Mouse (Mus musculus): ENCODE results near the gene Pdilt. TPM values are rescaled to one million over a fixed set of nuclear protein-coding genes. Genes with fewer than 3 reads are reported as not detected.

Pdilt gene
- polyA plus RNA-seq, 1 experiment from 2014 or later = not detected

DNA sequence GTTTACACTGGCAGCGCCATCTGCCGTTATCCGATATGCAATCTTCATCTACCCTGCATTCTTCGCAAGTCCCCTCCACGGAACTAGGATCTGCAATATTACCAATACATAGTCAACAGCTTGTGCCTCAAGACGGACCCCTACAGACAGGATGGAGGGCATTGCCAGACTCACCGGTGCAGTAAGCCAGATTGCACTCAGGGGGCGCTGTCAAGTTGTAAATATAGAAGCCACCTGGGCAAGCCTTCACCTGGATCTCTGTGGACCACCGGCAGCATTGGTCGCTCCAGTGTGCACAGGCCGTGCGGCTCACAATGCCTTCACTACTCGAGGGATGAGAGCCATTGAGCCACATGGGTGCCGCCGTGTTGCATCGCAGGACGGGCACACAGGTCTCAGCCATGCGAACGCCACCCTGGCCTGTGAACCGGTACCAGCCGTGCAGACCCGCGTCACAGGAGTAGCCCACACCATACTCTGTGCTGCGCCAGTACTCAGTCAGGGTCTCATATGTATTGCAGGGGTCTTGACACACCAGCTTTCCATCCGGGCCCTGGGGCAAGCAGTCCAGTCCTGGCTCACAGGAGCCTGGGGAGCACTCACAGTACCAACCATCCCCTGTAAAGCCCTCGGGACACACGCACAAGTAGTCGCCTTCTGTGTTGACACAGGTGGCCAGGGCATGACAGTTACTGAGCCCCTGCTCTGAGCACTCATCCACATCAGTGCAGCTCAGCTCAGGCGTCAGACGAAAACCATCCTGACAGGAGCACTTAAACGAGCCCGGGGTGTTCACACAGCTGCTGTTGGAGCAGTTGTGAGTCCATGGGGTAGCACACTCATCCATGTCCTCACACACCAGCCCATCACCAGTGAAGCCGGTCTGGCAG lies 46.5 kb downstream of the Pdilt start:
- no peak overlapping the region for H3K9ac ChIP-seq (ENCODE audit: low read length)
- H3K4me2 ChIP-seq (ENCODE audit: low read depth, low read length) = no peak overlapping the region
- 0 out of 2 replicates have a peak, but pooled peaks have one; percentile 37 for ATAC-seq (ENCODE audit: insufficient read depth, low FRiP score)
- no peak overlapping the region for H3K27ac ChIP-seq (ENCODE audit: low read length)
- H3K4me3 ChIP-seq (replicated peaks; ENCODE audit: low read length) = no peak overlapping the region
- 71% methylated on average over 33 of the region's 33 CpGs for WGBS
- no peaks in the 10 kb centered on the region for H3K9me3 ChIP-seq (replicated peaks; ENCODE audit: control insufficient read depth, low read length)
- H3K4me1 ChIP-seq (ENCODE audit: control insufficient read depth, insufficient read depth, low read length) = no peaks in the 10 kb centered on the region
- no peaks in the 10 kb centered on the region for H3K27me3 ChIP-seq (ENCODE audit: control insufficient read depth, insufficient read depth, low read length)
- no peaks in the 10 kb centered on the region for H3K36me3 ChIP-seq (ENCODE audit: control insufficient read depth, insufficient read depth, low read length)

DNA sequence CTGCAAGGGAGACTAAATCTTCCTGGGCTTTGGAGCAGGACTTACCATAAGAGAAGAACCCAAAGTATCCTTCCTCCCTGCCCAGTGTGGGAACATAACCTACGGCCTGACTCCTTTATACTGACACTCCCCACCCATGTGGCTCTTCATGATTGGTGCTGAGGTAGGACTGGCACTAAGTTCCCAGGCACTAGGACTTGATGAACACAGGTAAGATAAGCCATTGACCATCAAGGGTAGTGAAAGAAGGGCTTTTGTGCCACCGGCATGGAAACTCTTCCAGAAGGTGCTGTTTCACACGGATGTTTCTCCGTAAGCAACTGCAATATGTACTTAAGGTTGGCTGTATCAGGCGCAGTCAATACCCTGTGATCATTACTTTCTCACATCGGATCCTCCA lies 64.1 kb downstream of the Pdilt start, which contains the start of gene Gp2:
Gene Gp2, minus strand, starts transcription at position 101 of the 400 bp plus-strand sequence.
- Histone ChIP-seq H3K27me3 (ENCODE audit: control insufficient read depth, insufficient read depth, low read length) (no peaks in the 10 kb centered on the region), H3K4me2 (ENCODE audit: low read depth, low read length) (no peak within 1 kb of the TSS), H3K4me1 (ENCODE audit: control insufficient read depth, insufficient read depth, low read length) (no peaks in the 10 kb centered on the region), H3K9ac (ENCODE audit: low read length) (no peak within 1 kb of the TSS), H3K4me3 (replicated peaks; ENCODE audit: low read length) (no peak within 1 kb of the TSS), H3K9me3 (replicated peaks; ENCODE audit: control insufficient read depth, low read length) (no peaks in the 10 kb centered on the region), H3K36me3 (ENCODE audit: control insufficient read depth, insufficient read depth, low read length) (no peaks in the 10 kb centered on the region), H3K27ac (ENCODE audit: low read length) (no peak within 1 kb of the TSS)
- no peak for ATAC-seq (ENCODE audit: insufficient read depth, low FRiP score)
- WGBS = 80% methylated on average over 6 of the region's 6 CpGs

DNA sequence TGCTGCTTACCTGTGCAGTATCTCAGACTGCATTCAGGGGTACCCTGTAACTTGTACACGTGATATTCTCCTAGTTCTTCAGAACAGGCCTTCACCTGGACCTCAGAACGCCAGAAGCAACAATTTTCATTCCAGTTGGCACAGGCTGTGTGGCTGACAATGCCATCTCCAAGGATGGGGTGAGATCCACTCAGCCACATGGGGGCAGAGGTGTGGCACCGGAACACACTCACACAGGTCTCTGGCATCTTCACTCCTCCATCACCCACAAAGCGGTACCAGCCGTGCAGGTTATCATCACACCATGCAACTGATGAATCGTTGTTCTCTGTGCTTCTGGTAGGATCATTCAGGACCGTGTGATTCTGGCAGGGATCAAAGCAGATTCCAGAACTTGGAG lies 69.1 kb downstream of the Pdilt start:
- Histone ChIP-seq H3K4me2 (ENCODE audit: low read depth, low read length) (no peak overlapping the region), H3K27ac (ENCODE audit: low read length) (no peak overlapping the region), H3K4me1 (ENCODE audit: control insufficient read depth, insufficient read depth, low read length) (no peaks in the 10 kb centered on the region), H3K27me3 (ENCODE audit: control insufficient read depth, insufficient read depth, low read length) (no peaks in the 10 kb centered on the region), H3K9me3 (replicated peaks; ENCODE audit: control insufficient read depth, low read length) (no peaks in the 10 kb centered on the region), H3K9ac (ENCODE audit: low read length) (no peak overlapping the region), H3K36me3 (ENCODE audit: control insufficient read depth, insufficient read depth, low read length) (no peaks in the 10 kb centered on the region), H3K4me3 (replicated peaks; ENCODE audit: low read length) (no peak overlapping the region)
- no peak for ATAC-seq (ENCODE audit: insufficient read depth, low FRiP score)
- 80% methylated on average over 7 of the region's 7 CpGs for WGBS

DNA sequence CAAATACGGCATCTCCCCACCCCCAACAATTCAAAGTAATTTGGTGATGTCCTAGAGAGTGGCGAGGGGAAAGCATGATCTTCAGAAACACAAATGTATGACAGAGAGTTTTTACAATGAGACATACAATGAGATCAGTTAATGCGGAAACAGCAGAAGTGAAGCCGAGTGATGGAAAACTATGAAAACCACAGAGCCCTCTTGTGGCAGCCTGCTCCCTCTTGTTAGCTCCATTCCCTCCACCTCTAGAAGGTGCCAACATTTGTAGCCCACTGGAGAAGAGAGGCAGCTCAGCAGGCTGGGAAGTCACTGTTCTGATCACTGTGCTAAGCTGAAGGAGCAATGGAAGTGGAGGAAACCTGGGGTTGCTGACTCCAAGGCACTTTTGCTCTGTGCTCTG lies 79.4 kb downstream of the Pdilt start:
- Histone ChIP-seq H3K9ac (ENCODE audit: low read length) (no peak overlapping the region), H3K4me3 (replicated peaks; ENCODE audit: low read length) (no peak overlapping the region), H3K27me3 (ENCODE audit: control insufficient read depth, insufficient read depth, low read length) (no peaks in the 10 kb centered on the region), H3K4me2 (ENCODE audit: low read depth, low read length) (no peak overlapping the region), H3K27ac (ENCODE audit: low read length) (no peak overlapping the region), H3K4me1 (ENCODE audit: control insufficient read depth, insufficient read depth, low read length) (no peaks in the 10 kb centered on the region), H3K9me3 (replicated peaks; ENCODE audit: control insufficient read depth, low read length) (no peaks in the 10 kb centered on the region), H3K36me3 (ENCODE audit: control insufficient read depth, insufficient read depth, low read length) (no peaks in the 10 kb centered on the region)
- WGBS = 58% methylated on average over 4 of the region's 4 CpGs
- ATAC-seq (ENCODE audit: insufficient read depth, low FRiP score) = no peak

GRCm38 (mm10) chr7:119441938-119442337 lies 81.4 kb downstream of the Pdilt start:
- WGBS = 65% methylated on average over 1 of the region's 1 CpGs
- no peaks in the 10 kb centered on the region for H3K9me3 ChIP-seq (replicated peaks; ENCODE audit: control insufficient read depth, low read length)
- no peak for ATAC-seq (ENCODE audit: insufficient read depth, low FRiP score)
- H3K9ac ChIP-seq (ENCODE audit: low read length) = no peak overlapping the region
- no peak overlapping the region for H3K27ac ChIP-seq (ENCODE audit: low read length)
- no peaks in the 10 kb centered on the region for H3K36me3 ChIP-seq (ENCODE audit: control insufficient read depth, insufficient read depth, low read length)
- H3K4me2 ChIP-seq (ENCODE audit: low read depth, low read length) = no peak overlapping the region
- no peak overlapping the region for H3K4me3 ChIP-seq (replicated peaks; ENCODE audit: low read length)
- no peaks in the 10 kb centered on the region for H3K27me3 ChIP-seq (ENCODE audit: control insufficient read depth, insufficient read depth, low read length)
- H3K4me1 ChIP-seq (ENCODE audit: control insufficient read depth, insufficient read depth, low read length) = no peaks in the 10 kb centered on the region

Other genes starting within 250 kb of the Pdilt start
- 1.1 and 1.2 TPM in 2 replicates for gene Gp2, start 64.2 kb downstream of the Pdilt start, polyA plus RNA-seq (2015; fragmentation: Nextera tagmentation; extraction: Ambion mirVana)
- not detected in 2 replicates for gene Umod, start 44.2 kb downstream of the Pdilt start, polyA plus RNA-seq (2015; fragmentation: Nextera tagmentation; extraction: Ambion mirVana)
- not detected in 2 replicates for gene Acsm5, start 4.0 kb downstream of the Pdilt start, polyA plus RNA-seq (2015; fragmentation: Nextera tagmentation; extraction: Ambion mirVana)
- gene Acsm2, start 30.9 kb upstream of the Pdilt start, polyA plus RNA-seq (2015; fragmentation: Nextera tagmentation; extraction: Ambion mirVana) = not detected in 2 replicates
- 0.25 and 0.56 TPM in 2 replicates for gene Acsm1, start 83.5 kb upstream of the Pdilt start, polyA plus RNA-seq (2015; fragmentation: Nextera tagmentation; extraction: Ambion mirVana)
- gene Acsm4, start 166.5 kb upstream of the Pdilt start, polyA plus RNA-seq (2015; fragmentation: Nextera tagmentation; extraction: Ambion mirVana) = not detected in 2 replicates
- gene Thumpd1, start 197.3 kb upstream of the Pdilt start, polyA plus RNA-seq (2015; fragmentation: Nextera tagmentation; extraction: Ambion mirVana) = 62.3 and 65.2 TPM in 2 replicates
- gene Acsm3, start 237.4 kb upstream of the Pdilt start, polyA plus RNA-seq (2015; fragmentation: Nextera tagmentation; extraction: Ambion mirVana) = 13.3 and 18.5 TPM in 2 replicates

All from stomach, embryonic 16.5 days (tissue).